Mouse (Mus musculus): ENCODE results near the gene Ube2v1. TPM values are rescaled to one million over a fixed set of nuclear protein-coding genes. Genes with fewer than 3 reads are reported as not detected.
A peak's percentile ranks its signal among the peaks of the same experiment; 100 is the strongest.

Gene Ube2v1
- polyA plus RNA-seq, 1 experiment: 183 TPM

GRCm38 (mm10) chr2:167631181-167631590, 709 bp downstream of the Ube2v1 start:
- no peak for DNase-seq (ENCODE audit: low read depth)
- TF ChIP-seq CTCF (IDR thresholded peaks at IDR 0.05; ENCODE audit: borderline replicate concordance, extremely low read depth, insufficient read depth, insufficient read length) (no peak), POLR2A (IDR thresholded peaks at IDR 0.05; ENCODE audit: borderline replicate concordance, extremely low read depth, insufficient read depth, insufficient read length, poor library complexity, severe bottlenecking) (no peak)

- no peak for TF ChIP-seq POLR2A (IDR thresholded peaks at IDR 0.05; ENCODE audit: borderline replicate concordance, extremely low read depth, insufficient read depth, insufficient read length, poor library complexity, severe bottlenecking)
- TF ChIP-seq CTCF (IDR thresholded peaks at IDR 0.05; ENCODE audit: borderline replicate concordance, extremely low read depth, insufficient read depth, insufficient read length): no peak
- no peak for DNase-seq (ENCODE audit: low read depth)
These were observed 1.5 kb downstream of the Ube2v1 start for GRCm38 (mm10) chr2:167630421-167630820.

- no peak for DNase-seq (ENCODE audit: low read depth)
- TF ChIP-seq POLR2A (IDR thresholded peaks at IDR 0.05; ENCODE audit: borderline replicate concordance, extremely low read depth, insufficient read depth, insufficient read length, poor library complexity, severe bottlenecking) (no peak), CTCF (IDR thresholded peaks at IDR 0.05; ENCODE audit: borderline replicate concordance, extremely low read depth, insufficient read depth, insufficient read length) (no peak)
These were observed 2.2 kb downstream of the Ube2v1 start for GRCm38 (mm10) chr2:167629665-167630209.

- TF ChIP-seq POLR2A (IDR thresholded peaks at IDR 0.05; ENCODE audit: borderline replicate concordance, extremely low read depth, insufficient read depth, insufficient read length, poor library complexity, severe bottlenecking) (no peak), CTCF (IDR thresholded peaks at IDR 0.05; ENCODE audit: borderline replicate concordance, extremely low read depth, insufficient read depth, insufficient read length) (no peak)
- DNase-seq (ENCODE audit: low read depth): peak; percentile 50
These were observed 3.0 kb downstream of the Ube2v1 start for GRCm38 (mm10) chr2:167628872-167629271.

- no peak for DNase-seq (ENCODE audit: low read depth)
- TF ChIP-seq POLR2A (IDR thresholded peaks at IDR 0.05; ENCODE audit: borderline replicate concordance, extremely low read depth, insufficient read depth, insufficient read length, poor library complexity, severe bottlenecking) (no peak), CTCF (IDR thresholded peaks at IDR 0.05; ENCODE audit: borderline replicate concordance, extremely low read depth, insufficient read depth, insufficient read length) (no peak)
These were observed 4.9 kb downstream of the Ube2v1 start for GRCm38 (mm10) chr2:167627019-167627418.

- TF ChIP-seq POLR2A (IDR thresholded peaks at IDR 0.05; ENCODE audit: borderline replicate concordance, extremely low read depth, insufficient read depth, insufficient read length, poor library complexity, severe bottlenecking): no peak
- TF ChIP-seq CTCF (IDR thresholded peaks at IDR 0.05; ENCODE audit: borderline replicate concordance, extremely low read depth, insufficient read depth, insufficient read length): no peak
- DNase-seq (ENCODE audit: low read depth): no peak
These were observed 6.2 kb downstream of the Ube2v1 start for GRCm38 (mm10) chr2:167625670-167626069.

GRCm38 (mm10) chr2:167624368-167625075, 7.4 kb downstream of the Ube2v1 start:
- peak; percentile 35 for DNase-seq (ENCODE audit: low read depth)
- TF ChIP-seq CTCF (IDR thresholded peaks at IDR 0.05; ENCODE audit: borderline replicate concordance, extremely low read depth, insufficient read depth, insufficient read length): no peak
- no peak for TF ChIP-seq POLR2A (IDR thresholded peaks at IDR 0.05; ENCODE audit: borderline replicate concordance, extremely low read depth, insufficient read depth, insufficient read length, poor library complexity, severe bottlenecking)

- no peak for DNase-seq (ENCODE audit: low read depth)
- no peak for TF ChIP-seq POLR2A (IDR thresholded peaks at IDR 0.05; ENCODE audit: borderline replicate concordance, extremely low read depth, insufficient read depth, insufficient read length, poor library complexity, severe bottlenecking)
- no peak for TF ChIP-seq CTCF (IDR thresholded peaks at IDR 0.05; ENCODE audit: borderline replicate concordance, extremely low read depth, insufficient read depth, insufficient read length)
These were observed 8.9 kb downstream of the Ube2v1 start for GRCm38 (mm10) chr2:167622965-167623364.

GRCm38 (mm10) chr2:167622352-167622751, 9.5 kb downstream of the Ube2v1 start:
- no peak for DNase-seq (ENCODE audit: low read depth)
- no peak for TF ChIP-seq POLR2A (IDR thresholded peaks at IDR 0.05; ENCODE audit: borderline replicate concordance, extremely low read depth, insufficient read depth, insufficient read length, poor library complexity, severe bottlenecking)
- TF ChIP-seq CTCF (IDR thresholded peaks at IDR 0.05; ENCODE audit: borderline replicate concordance, extremely low read depth, insufficient read depth, insufficient read length): no peak

GRCm38 (mm10) chr2:167621255-167622087, 10.4 kb downstream of the Ube2v1 start:
- DNase-seq (ENCODE audit: low read depth): no peak
- no peak for TF ChIP-seq CTCF (IDR thresholded peaks at IDR 0.05; ENCODE audit: borderline replicate concordance, extremely low read depth, insufficient read depth, insufficient read length)
- TF ChIP-seq POLR2A (IDR thresholded peaks at IDR 0.05; ENCODE audit: borderline replicate concordance, extremely low read depth, insufficient read depth, insufficient read length, poor library complexity, severe bottlenecking): no peak

GRCm38 (mm10) chr2:167617472-167617871, 14.4 kb downstream of the Ube2v1 start:
- no peak for TF ChIP-seq POLR2A (IDR thresholded peaks at IDR 0.05; ENCODE audit: borderline replicate concordance, extremely low read depth, insufficient read depth, insufficient read length, poor library complexity, severe bottlenecking)
- TF ChIP-seq CTCF (IDR thresholded peaks at IDR 0.05; ENCODE audit: borderline replicate concordance, extremely low read depth, insufficient read depth, insufficient read length): no peak
- DNase-seq (ENCODE audit: low read depth): no peak
